Mouse (Mus musculus) adipocyte (in vitro differentiated cells): ENCODE data around the gene Triobp.

Experiments used
- DNase-seq: peaks from one replicate; pipeline ENCODE4 v3.0.0-alpha.2; 2016; ENCODE audit warnings: low spot score

The Triobp gene

GRCm38 (mm10) chr15:78962885-78963284 is 15.4 kb downstream of the Triobp start:
- DNase-seq, result peak; percentile 75

DNA sequence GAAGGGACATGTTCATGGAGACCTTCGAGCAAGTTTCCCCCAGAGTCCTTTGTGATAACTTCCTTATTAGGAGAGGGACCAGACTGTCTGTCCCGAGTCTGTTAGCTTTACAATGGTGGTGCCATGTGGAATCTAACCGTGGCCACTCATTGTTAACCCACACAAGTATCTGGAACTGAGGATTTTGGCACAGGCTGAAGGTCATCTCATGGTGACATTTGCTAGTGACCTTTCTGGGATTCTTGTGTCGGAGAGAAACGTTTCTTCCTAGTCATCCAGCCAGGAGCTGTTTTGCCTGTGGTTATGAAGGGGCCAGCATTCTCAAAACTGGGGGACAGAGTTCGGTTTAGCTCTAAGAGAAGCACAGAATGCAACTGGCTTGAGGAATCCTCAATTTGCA is 24.1 kb downstream of the Triobp start:
- DNase-seq, result no peak

GRCm38 (mm10) chr15:78973950-78974349 is 26.4 kb downstream of the Triobp start:
- DNase-seq, result peak; percentile 62

DNA sequence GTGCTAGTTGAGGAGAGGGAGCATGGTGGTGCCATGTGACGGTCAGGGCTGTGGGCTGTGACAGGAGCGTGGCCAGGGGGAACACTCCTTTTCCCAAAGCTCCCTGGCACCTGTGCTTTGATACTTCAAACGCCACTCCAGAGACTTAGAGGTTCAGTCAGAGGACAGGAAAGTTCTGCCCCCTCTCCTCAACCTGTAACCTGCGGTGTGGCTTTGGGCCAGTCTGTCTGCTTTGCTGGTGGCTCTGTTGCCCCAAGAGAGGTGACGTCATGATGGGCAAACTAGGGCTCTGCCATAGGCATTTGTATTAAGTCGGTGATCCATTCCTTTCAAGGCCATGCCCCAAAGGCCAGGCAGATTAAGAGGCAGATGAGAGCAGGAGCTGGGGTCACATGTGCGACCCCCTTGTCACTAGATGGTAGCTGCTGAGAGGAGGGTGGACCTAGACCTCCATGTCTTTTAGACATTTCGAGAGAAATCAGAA is 30.2 kb downstream of the Triobp start:
- DNase-seq, result no peak

- DNase-seq, result peak; percentile 97
These were observed 31.4 kb downstream of the Triobp start for GRCm38 (mm10) chr15:78978875-78979274.

GRCm38 (mm10) chr15:78980084-78980483 is 32.6 kb downstream of the Triobp start:
- DNase-seq, result no peak

- DNase-seq, result peak; percentile 89
These were observed 35.3 kb downstream of the Triobp start for GRCm38 (mm10) chr15:78982658-78983435.

- peak; percentile 45 for DNase-seq
These were observed 36.1 kb downstream of the Triobp start for GRCm38 (mm10) chr15:78983436-78984285.

DNA sequence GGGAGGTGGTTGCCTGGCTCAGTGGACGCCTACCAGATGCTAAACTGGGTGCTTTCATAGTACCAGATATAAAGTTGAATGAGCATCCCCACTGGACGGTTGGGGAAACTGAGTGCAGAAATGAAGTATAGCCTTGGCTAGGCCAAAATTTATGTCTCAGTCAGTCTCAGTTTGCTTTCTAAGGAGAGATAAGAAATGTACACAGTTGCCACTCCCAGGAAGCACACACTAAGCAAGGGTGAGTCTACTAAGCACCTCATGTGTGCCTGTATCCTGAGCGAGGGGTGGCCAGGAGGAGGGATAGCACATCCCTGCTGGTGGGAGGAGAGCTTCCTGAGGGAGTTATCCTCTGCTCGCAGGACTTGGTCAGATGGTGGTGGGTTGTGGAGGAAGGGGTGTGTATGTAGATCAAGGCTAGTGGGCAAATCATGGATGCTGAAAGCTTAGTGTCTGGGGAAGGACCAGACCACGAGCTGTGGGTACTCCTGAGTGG is 36.8 kb downstream of the Triobp start:
- DNase-seq, result no peak

- no peak for DNase-seq
These were observed 39.2 kb downstream of the Triobp start for GRCm38 (mm10) chr15:78986536-78987220.

GRCm38 (mm10) chr15:78988499-78988971 is 41.0 kb downstream of the Triobp start:
- DNase-seq, result peak; percentile 76

DNA sequence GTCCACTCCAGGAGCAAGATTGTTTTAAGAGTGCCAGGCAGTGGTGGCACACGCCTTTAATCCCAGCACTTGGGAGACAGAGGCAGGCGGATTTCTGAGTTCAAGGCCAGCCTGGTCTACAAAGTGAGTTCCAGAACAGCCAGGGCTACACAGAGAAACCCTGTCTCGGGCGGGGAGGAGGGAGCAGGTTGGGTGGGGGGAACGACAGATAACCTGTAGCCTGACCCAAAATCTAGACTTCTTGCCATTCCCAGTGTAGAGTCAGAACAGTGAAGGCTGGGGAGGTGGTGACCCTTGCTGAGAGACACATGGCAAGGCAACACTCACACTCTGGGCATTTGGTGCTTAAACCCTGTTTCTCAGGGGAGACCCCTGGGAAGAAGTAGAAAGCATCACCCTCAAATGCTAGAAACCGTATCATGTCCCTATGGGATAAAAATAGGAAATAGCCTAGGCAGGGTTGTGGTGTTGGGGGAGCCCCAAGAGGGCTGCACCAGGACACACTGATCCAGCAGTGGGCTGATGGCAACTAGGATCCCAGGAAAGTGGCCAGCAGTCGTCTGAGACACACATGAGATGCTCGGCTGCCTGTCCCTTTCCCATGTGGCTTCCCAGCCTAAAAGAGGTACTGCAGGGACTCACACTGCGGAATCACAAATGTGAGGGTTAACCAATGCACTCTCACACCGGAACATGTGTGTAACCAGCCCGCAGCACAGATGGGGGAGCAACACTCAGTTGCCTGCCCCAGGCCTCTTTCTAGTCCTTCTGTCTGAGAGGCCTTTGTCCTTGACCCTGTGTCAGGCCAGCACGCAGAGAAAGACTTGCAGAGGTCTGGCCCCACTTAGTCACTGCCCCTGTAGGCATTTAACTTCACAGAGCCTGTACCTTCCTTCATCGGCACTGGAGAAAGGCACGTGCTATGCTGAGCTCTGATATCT is 41.9 kb downstream of the Triobp start:
- no peak for DNase-seq

- no peak for DNase-seq
These were observed 42.6 kb downstream of the Triobp start for GRCm38 (mm10) chr15:78990093-78990463.

GRCm38 (mm10) chr15:78990970-78991525 is 43.5 kb downstream of the Triobp start:
- DNase-seq, result no peak

DNA sequence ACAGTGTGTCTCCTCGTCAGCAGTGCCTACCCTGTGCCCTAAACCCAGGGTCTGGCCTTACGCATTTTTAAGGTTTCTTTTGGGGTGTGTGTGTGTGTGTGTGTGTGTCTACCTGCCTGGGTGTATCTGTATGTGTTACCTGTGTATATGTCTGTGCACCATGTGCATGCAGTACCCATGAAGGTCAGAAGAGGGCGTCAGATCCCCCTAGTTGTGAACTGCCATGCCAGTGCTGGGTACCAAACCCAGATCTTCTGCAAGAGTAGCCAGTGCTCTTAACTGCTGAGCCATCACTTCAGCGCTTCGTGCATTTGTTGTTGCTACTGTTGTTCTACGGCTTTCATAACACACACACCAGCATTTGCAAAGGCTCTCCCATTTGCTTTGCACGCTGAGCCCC is 44.7 kb downstream of the Triobp start:
- no peak for DNase-seq

DNA sequence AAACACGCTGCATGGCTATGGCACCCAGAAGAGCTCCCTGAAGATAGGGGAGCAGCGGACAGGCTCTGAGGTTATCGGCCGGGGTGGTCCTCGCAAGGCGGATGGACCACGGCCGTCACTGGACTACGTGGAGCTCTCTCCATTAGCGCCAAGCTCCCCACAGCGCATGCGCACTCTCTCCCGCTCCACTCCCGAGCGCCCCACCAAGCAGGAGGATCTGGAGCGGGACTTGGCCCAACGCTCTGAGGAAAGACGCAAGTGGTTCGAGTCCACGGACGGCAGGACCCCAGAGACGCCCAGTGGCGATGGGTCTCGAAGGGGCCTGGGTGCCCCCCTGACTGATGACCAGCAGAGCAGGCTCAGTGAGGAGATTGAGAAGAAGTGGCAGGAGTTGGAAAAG is 45.4 kb downstream of the Triobp start:
- no peak for DNase-seq

DNA sequence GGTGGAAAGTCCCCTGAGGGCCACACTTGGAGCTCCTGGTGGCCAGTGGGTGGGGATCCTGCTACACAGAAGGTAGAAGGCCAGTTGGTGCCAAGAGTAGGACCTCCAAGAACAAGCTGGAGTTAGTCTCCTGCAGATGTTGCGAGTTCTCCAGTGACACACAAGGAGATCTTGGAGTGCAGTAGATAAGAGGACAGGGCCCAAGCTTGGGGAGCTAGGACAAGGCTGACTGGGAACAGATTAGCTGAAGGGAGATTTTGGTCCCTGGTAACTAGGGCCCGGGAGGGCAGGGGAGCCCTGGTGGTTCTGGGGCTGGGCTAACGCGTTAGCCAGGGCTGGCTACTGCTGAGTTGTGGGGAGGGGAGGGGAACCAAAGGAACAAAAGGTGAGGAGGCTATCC is 48.4 kb downstream of the Triobp start:
- peak; percentile 34 for DNase-seq

- no peak for DNase-seq
These were observed 49.1 kb downstream of the Triobp start for GRCm38 (mm10) chr15:78996663-78997062.

DNA sequence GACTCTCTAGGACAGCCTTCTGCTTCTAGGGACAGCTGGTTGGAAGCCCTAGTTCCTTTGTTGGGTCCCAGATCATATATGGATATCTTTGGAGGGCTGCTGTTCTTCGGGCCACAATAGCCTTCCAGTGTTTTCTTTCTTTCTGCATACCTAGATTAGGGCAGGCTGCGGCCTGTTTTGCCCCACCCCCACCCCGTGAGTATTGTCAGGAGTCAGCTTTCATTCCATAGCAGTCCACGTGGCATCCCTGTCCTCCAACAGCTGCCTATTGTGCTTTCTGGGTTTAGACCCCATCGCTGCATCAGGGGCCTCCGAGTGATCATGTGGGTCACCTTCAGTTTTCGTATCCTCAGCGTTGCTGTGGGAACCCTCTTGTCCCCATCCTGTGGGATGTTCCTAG is 50.8 kb downstream of the Triobp start:
- no peak for DNase-seq

GRCm38 (mm10) chr15:78999586-78999985 is 52.1 kb downstream of the Triobp start:
- no peak for DNase-seq

- DNase-seq, result no peak
These were observed 52.9 kb downstream of the Triobp start for GRCm38 (mm10) chr15:79000357-79000791.
